Mouse (Mus musculus): ENCODE measurements at regions not wholly inside any gene's neighbourhood (a gene's known extent, or its start where the extent isn't known, plus 50 kb on each side); places are given as distances from the start of the nearest gene placed in this dataset.

GRCm38 (mm10) chr7:115274836-115275235 is 531.3 kb downstream of the Insc start:
- DNase-seq (ENCODE audit: low spot score in 2 of 2) = peak in 1 of 2 experiments; percentile 4

GRCm38 (mm10) chr7:115290801-115291417 is 547.4 kb downstream of the Insc start:
- DNase-seq (ENCODE audit: low spot score in 2 of 2) = no peak

GRCm38 (mm10) chr7:115294655-115295230 is 551.2 kb downstream of the Insc start:
- DNase-seq (ENCODE audit: low spot score in 2 of 2) = no peak

- DNase-seq (ENCODE audit: low spot score in 2 of 2) = peak; percentile 15 to 24
Measured at GRCm38 (mm10) chr7:115300241-115300640, 556.7 kb downstream of the Insc start.

- no peak for DNase-seq (ENCODE audit: low spot score in 2 of 2)
Measured at GRCm38 (mm10) chr7:115308377-115308776, 564.9 kb downstream of the Insc start.

- peak in 1 of 2 experiments; percentile 16 for DNase-seq (ENCODE audit: low spot score in 2 of 2)
Measured at GRCm38 (mm10) chr7:115310400-115311225, 567.1 kb downstream of the Insc start.

- no peak for DNase-seq (ENCODE audit: low spot score in 2 of 2)
Measured at GRCm38 (mm10) chr7:115319504-115319903, 576.0 kb downstream of the Insc start.

- no peak for DNase-seq (ENCODE audit: low spot score in 2 of 2)
Measured at GRCm38 (mm10) chr7:115322989-115323388, 579.5 kb downstream of the Insc start.

- no peak for DNase-seq (ENCODE audit: low spot score in 2 of 2)
Measured at GRCm38 (mm10) chr7:115328300-115328699, 584.8 kb downstream of the Insc start.

- no peak for DNase-seq (ENCODE audit: low spot score in 2 of 2)
Measured at GRCm38 (mm10) chr7:115331698-115332097, 588.2 kb downstream of the Insc start.

GRCm38 (mm10) chr7:115333046-115333577 is 589.6 kb downstream of the Insc start:
- no peak for DNase-seq (ENCODE audit: low spot score in 2 of 2)

- no peak for DNase-seq (ENCODE audit: low spot score in 2 of 2)
Measured at GRCm38 (mm10) chr7:115335051-115335450, 591.6 kb downstream of the Insc start.

- peak in 1 of 2 experiments; percentile 21 for DNase-seq (ENCODE audit: low spot score in 2 of 2)
Measured at GRCm38 (mm10) chr7:115340155-115340554, 596.7 kb downstream of the Insc start.

- no peak for DNase-seq (ENCODE audit: low spot score in 2 of 2)
Measured at GRCm38 (mm10) chr7:115341007-115341406, 597.5 kb downstream of the Insc start.

GRCm38 (mm10) chr7:115345749-115346148 is 602.3 kb downstream of the Insc start:
- DNase-seq (ENCODE audit: low spot score in 2 of 2) = no peak

GRCm38 (mm10) chr7:115358711-115359110 is 615.2 kb downstream of the Insc start:
- DNase-seq (ENCODE audit: low spot score in 2 of 2) = no peak

GRCm38 (mm10) chr7:115360142-115360541 is 616.6 kb downstream of the Insc start:
- DNase-seq (ENCODE audit: low spot score in 2 of 2) = no peak

- no peak for DNase-seq (ENCODE audit: low spot score in 2 of 2)
Measured at GRCm38 (mm10) chr7:115362117-115362516, 618.6 kb downstream of the Insc start.

- DNase-seq (ENCODE audit: low spot score in 2 of 2) = peak; percentile 37 to 49
Measured at GRCm38 (mm10) chr7:115366910-115367309, 623.4 kb downstream of the Insc start.

- peak in 1 of 2 experiments; percentile 30 for DNase-seq (ENCODE audit: low spot score in 2 of 2)
Measured at GRCm38 (mm10) chr7:115371143-115371542, 627.6 kb downstream of the Insc start.

- DNase-seq (ENCODE audit: low spot score in 2 of 2) = no peak
Measured at GRCm38 (mm10) chr7:115372921-115373320, 629.4 kb downstream of the Insc start.
